Mouse (Mus musculus) limb, embryonic 14.5 days (tissue): ENCODE measurements around the gene Rcsd1. TPM values are rescaled to one million over a fixed set of nuclear protein-coding genes. Genes with fewer than 3 reads are reported as not detected.

Experiments used
- ATAC-seq: fragments of 200-750 bp; cut with Nextera tagmentation; 2 replicates; pipeline ENCODE4 v1.8.0; 2017; ENCODE audit warnings: low read depth, moderate number of reproducible peaks, moderate TSS enrichment; ENCODE audit not compliant: low FRiP score
- DNase-seq: peaks from one replicate; pipeline ENCODE4 v3.0.0-alpha.2; 2015; ENCODE audit warnings: low spot score
- H3K27ac ChIP-seq: fragments of 300-500 bp; sonication (generic); replicated peaks from 2 replicates; pipeline ENCODE4 v1.5.1; 2014; ENCODE audit warnings: low read depth, mild to moderate bottlenecking, low read length, moderate library complexity, mixed read lengths
- H3K27me3 ChIP-seq: fragments of 300-500 bp; sonication (generic); 2 replicates; pipeline ENCODE4 v1.6.1; 2014; ENCODE audit warnings: low read length, mixed read lengths; ENCODE audit not compliant: control insufficient read depth, insufficient read depth
- H3K36me3 ChIP-seq: fragments of 300-500 bp; sonication (generic); 2 replicates; pipeline ENCODE4 v1.6.1; 2014; ENCODE audit warnings: mild to moderate bottlenecking, low read length, moderate library complexity, mixed read lengths; ENCODE audit not compliant: control insufficient read depth, insufficient read depth
- H3K4me1 ChIP-seq: fragments of 300-500 bp; sonication (generic); 2 replicates; pipeline ENCODE4 v1.6.1; 2014; ENCODE audit warnings: antibody characterized with exemption, low read length, mixed read lengths; ENCODE audit not compliant: control insufficient read depth, insufficient read depth
- H3K4me2 ChIP-seq: fragments of 300-500 bp; sonication (generic); replicated peaks from 2 replicates; pipeline ENCODE4 v1.6.1; 2014; ENCODE audit warnings: low read depth, mild to moderate bottlenecking, low read length, moderate library complexity; ENCODE audit not compliant: severe bottlenecking
- H3K4me3 ChIP-seq: fragments of 300-500 bp; sonication (generic); replicated peaks from 2 replicates; pipeline ENCODE4 v1.5.1; 2014; ENCODE audit warnings: low read length
- H3K9ac ChIP-seq: fragments of 300-500 bp; sonication (generic); 2 replicates; pipeline ENCODE4 v1.6.1; 2014; ENCODE audit warnings: mild to moderate bottlenecking, low read depth, low read length, moderate library complexity; ENCODE audit not compliant: severe bottlenecking
- H3K9me3 ChIP-seq: fragments of 300-500 bp; sonication (generic); 2 replicates; pipeline ENCODE4 v1.6.1; 2016; ENCODE audit warnings: low read length; ENCODE audit not compliant: control insufficient read depth
- POLR2A ChIP-seq: fragments of 200-500 bp; IDR thresholded peaks from 2 replicates; pipeline ENCODE4 v1.8.0; 2012; ENCODE audit warnings: inconsistent platforms, mild to moderate bottlenecking, moderate library complexity, borderline replicate concordance; ENCODE audit not compliant: insufficient read depth, insufficient read length; ENCODE audit errors: extremely low read depth
- WGBS: fragments of 180-500 bp; shearing (Covaris S2); extraction: QIAGEN DNeasy Blood & Tissue Kit; methylation state at CpG from one replicate; pipeline ENCODE4 v1.1.7; 2014; 5-methylcytosine and 5-hydroxymethylcytosine counted together
- polyA plus RNA-seq, 2 experiments: library from polyadenylated mRNA; depleted of rRNA in 1 of 2; stranded (reverse) in 1 of 2; unstranded in 1 of 2; fragments of >200 nt; fragmentation: Nextera tagmentation in 1 of 2; extraction: Ambion mirVana in 1 of 2; gene quantifications; 2 replicates each; pipeline versions ENCODE4 v1.2.1 to v1.2.3; 2012 to 2014

Gene Rcsd1
- polyA plus RNA-seq, 2 experiments = 9.6 to 16.7 TPM

GRCm38 (mm10) chr1:165628603-165629002 lies 81.0 kb downstream of the Rcsd1 start:
- no peak for DNase-seq
- no peak overlapping the region for H3K27ac ChIP-seq
- no peak overlapping the region for H3K4me3 ChIP-seq
- WGBS = 92% methylated on average over 1 of the region's 1 CpGs
- no peak for ATAC-seq
- H3K9me3 ChIP-seq = no peaks in the 10 kb centered on the region
- TF ChIP-seq POLR2A = no peak
- H3K27me3 ChIP-seq = no peaks in the 10 kb centered on the region
- no peaks in the 10 kb centered on the region; the same call in 1 of the 2 replicates for H3K36me3 ChIP-seq
- no peak overlapping the region for H3K9ac ChIP-seq
- H3K4me2 ChIP-seq = no peak overlapping the region
- H3K4me1 ChIP-seq = peaks cover 8% of the 10 kb centered on the region

GRCm38 (mm10) chr1:165625896-165626295 lies 83.7 kb downstream of the Rcsd1 start:
- no peak overlapping the region for H3K4me3 ChIP-seq
- DNase-seq = no peak

GRCm38 (mm10) chr1:165625058-165625457 lies 84.5 kb downstream of the Rcsd1 start:
- no peak for DNase-seq
- WGBS = 94% methylated on average over 5 of the region's 5 CpGs
- Histone ChIP-seq H3K27me3 (no peaks in the 10 kb centered on the region), H3K4me1 (peaks cover 4% of the 10 kb centered on the region), H3K9ac (no peak overlapping the region), H3K27ac (no peak overlapping the region), H3K36me3 (peaks cover 9% of the 10 kb centered on the region), H3K4me3 (no peak overlapping the region), H3K9me3 (no peaks in the 10 kb centered on the region), H3K4me2 (no peak overlapping the region)
- ATAC-seq = no peak
- no peak for TF ChIP-seq POLR2A

More at GRCm38 (mm10) chr1:165625896-165626295, 83.7 kb downstream of the Rcsd1 start:
- Histone ChIP-seq H3K4me1 (peaks cover 8% of the 10 kb centered on the region), H3K4me2 (no peak overlapping the region), H3K9me3 (no peaks in the 10 kb centered on the region), H3K36me3 (peaks cover 9% of the 10 kb centered on the region), H3K27ac (no peak overlapping the region), H3K27me3 (no peaks in the 10 kb centered on the region), H3K9ac (no peak overlapping the region)
- ATAC-seq = no peak
- WGBS = 64% methylated on average over 5 of the region's 5 CpGs
- no peak for TF ChIP-seq POLR2A

- ATAC-seq (0 out of 2 replicates have a peak, but pooled peaks have one; percentile 27), DNase-seq (no peak)
- H3K4me2 ChIP-seq = no peak overlapping the region
- no peaks in the 10 kb centered on the region for H3K27me3 ChIP-seq
- peaks cover 32% of the 10 kb centered on the region for H3K36me3 ChIP-seq
- 55% methylated on average over 9 of the region's 9 CpGs for WGBS
- H3K27ac ChIP-seq = no peak overlapping the region
- TF ChIP-seq POLR2A = no peak
- H3K4me3 ChIP-seq = no peak overlapping the region
- no peak overlapping the region for H3K9ac ChIP-seq
- peaks cover 10% of the 10 kb centered on the region for H3K9me3 ChIP-seq
- peaks cover 17% of the 10 kb centered on the region for H3K4me1 ChIP-seq
Observed at GRCm38 (mm10) chr1:165618201-165618624, 91.3 kb downstream of the Rcsd1 start.

GRCm38 (mm10) chr1:165617166-165617891 lies 92.2 kb downstream of the Rcsd1 start:
- DNase-seq (no peak), ATAC-seq (no peak)
- no peak for TF ChIP-seq POLR2A
- Histone ChIP-seq H3K36me3 (peaks cover 27% of the 10 kb centered on the region), H3K4me1 (peaks cover 17% of the 10 kb centered on the region), H3K9me3 (peaks cover 10% of the 10 kb centered on the region), H3K9ac (no peak overlapping the region), H3K4me3 (no peak overlapping the region), H3K27ac (peak overlapping the region; percentile 52; the same call in 1 of the 2 replicates), H3K27me3 (no peaks in the 10 kb centered on the region), H3K4me2 (no peak overlapping the region)
- WGBS = 19% methylated on average over 15 of the region's 15 CpGs
